Mouse (Mus musculus) thymus, adult 18-20 months (tissue): Measurements from ENCODE around the gene Zfp689.
"Not testable (repeated sequence)": the region's sequence is repeated elsewhere in the genome, so short reads cannot be mapped to it uniquely, and the experiment has no call there.

Experiments used
- DNase-seq, 2 experiments: peaks; one replicate each; pipeline ENCODE4 v3.0.0; 2022; ENCODE audit warnings: mixed read lengths in 2 of 2

Gene Zfp689

DNA sequence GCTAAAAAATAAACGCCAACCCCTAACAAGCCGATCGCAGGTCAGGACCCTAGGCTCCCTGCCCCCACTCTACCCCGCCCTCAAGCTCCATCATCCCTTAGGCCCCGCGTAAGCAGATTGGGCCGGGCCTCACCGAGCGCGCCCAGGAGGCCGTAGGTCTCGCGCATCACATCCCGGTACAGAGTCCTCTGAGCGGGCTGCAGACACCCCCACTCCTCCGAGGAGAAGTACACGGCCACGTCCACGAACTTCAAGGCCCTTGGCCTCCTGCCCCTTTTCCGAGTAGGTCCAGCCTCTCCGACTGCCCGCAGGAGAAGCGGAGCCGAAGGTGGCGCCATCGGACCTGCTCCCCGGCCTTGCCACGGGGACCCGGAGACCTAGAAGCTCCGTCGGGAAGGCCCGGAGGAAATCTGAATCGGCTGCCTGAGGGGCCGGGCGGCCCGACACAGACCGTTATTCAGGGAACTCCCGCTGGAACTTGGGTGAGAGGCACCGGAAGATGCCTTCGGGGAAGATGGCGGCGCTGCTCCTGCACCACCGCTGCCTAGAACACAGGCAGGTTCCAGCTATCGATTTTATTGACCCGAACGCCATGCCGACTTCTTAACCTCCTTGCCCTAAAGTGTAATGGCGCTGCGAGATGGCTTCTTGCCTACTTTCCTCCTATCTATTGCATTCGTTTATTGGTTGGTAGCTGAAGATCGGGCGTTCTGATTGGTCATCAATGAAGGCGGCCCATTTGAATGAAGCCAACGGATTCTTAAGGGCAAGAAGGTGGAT, at the start of gene Zfp689:
Gene Zfp689 (minus strand): TSS at position 638 of the 780 bp plus-strand sequence.
- DNase-seq = peak; percentile 78 to 93

DNA sequence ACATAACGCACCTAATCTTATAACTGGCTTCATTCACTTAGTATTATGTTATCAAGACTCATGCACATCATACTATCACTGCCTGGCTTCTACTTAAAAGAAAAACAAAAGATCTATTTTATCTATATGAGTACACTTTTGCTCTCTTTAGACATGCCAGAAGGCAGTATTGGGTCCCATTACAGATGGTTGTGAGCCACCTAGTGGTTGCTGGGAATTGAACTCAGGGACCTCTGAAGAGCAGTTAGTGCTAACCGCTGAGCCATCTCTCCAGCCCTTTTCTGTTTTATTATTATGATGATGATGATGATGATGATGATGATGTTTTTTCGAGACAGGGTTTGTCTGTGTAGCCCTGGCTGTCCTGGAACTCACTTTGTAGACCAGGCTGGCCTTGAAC, 49.4 kb upstream of the Zfp689 start:
- no peak for DNase-seq

DNA sequence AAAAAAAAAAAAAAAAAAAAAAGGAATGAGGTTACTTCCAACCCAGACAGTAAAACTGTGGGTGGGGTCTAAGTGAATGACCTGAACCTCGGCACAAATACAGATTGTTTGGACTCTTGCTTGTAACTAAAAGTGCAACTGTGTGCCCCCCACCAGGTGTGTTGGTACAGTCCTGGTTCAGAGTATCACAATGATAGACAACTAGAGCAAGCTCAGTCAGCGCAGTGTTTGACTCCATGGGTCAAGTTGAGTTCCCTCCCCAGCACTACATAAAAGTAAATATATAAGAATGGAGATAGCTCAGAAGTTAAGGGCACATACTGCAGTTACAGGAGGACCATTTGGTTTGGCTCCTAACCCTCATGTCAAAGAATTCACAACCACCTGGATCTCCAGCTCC, 48.4 kb upstream of the Zfp689 start:
- no peak for DNase-seq

DNA sequence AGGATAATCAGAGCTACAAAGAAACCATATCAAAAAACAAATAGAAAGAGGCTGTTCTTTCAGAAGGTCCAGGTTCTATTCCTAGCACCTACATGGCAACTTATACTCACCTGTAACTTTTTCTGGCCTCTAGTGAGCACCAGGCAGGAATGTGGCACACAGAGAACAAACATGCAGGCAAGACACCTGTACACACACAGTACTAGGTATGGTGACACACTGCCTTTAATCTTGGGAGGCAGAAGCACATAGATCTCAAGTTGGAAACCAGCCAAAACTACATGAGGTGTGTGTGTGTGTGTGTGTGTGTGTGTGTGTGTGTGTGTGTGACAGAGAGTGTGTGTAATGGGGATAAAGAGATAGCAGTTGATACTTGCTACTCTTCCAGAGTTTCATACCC, 45.7 kb upstream of the Zfp689 start:
- DNase-seq = no peak

DNA sequence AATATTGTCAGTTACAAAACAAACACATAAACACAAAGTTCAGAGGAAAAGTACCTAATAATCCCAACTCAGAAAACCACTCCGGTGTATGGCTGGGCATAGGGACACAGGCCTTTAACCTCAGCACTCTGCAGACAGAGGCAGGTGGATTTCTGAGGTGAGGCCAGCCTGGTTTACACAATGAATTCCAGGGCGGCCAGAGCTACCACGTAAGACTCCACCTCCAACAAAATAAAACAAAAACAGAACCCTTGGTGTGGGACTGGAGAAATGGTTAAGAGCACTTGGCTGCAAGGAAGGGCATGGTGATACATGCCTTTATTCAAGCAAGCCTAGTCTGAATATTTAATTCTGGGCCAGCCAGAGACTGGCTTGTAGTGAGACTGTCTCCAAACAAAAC, 42.9 kb upstream of the Zfp689 start:
- DNase-seq = no peak

DNA sequence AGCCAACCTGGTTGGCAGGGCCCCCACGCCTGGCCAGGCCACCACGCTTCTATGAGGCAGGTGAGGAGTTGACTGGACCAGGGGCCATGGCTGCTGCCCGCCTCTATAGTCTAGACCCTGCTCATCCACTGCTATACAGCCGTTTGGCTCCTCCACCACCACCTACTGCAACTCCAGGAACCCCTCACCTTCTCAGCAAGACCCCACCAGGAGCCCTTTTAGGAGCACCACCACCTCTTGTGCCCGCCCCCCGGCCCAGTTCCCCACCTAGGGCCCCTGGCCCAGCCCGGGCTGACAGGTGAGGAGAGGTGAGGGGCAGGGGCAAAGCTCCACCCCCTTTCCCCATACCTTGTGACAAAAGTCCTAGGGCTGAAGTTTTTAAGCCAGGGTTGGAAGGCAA, 41.0 kb upstream of the Zfp689 start:
- DNase-seq = no peak

DNA sequence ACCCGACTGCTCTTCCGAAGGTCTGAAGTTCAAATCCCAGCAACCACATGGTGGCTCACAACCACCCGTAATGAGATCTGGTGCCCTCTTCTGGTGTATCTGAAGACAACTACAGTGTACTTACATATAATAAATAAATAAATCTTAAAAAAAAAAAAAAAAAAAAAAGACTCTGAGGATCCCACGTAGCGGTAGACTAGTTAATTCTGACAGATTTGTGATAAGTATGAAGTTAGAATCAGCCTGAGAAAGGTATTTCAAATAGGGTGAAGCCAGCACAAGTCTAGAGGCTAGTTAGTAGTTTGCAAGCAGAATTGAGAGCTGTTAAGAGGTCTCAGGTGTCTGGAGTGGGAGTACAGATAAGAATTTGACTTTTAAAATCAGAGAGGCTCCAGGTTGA, 39.4 kb upstream of the Zfp689 start:
- DNase-seq = not testable (repeated sequence)

DNA sequence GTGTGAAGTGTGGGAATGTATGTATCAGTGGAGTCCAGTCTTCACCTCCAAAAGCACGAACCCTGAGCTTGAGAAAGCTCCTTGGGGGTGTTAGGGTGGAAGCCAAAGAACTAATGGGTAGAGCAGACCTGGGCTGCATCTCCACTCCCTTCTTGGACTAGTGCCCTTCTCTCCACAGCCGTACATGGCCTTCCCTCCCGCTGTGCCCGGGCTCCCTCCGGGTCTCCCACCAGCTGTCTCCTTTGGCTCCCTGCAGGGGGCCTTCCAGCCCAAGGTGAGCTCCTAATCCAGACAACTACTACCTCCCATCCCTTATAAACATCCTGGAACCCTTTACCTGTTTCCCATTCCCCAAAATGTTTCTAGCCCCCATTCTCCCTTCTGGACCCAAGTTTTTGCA, 36.5 kb upstream of the Zfp689 start:
- DNase-seq = no peak

DNA sequence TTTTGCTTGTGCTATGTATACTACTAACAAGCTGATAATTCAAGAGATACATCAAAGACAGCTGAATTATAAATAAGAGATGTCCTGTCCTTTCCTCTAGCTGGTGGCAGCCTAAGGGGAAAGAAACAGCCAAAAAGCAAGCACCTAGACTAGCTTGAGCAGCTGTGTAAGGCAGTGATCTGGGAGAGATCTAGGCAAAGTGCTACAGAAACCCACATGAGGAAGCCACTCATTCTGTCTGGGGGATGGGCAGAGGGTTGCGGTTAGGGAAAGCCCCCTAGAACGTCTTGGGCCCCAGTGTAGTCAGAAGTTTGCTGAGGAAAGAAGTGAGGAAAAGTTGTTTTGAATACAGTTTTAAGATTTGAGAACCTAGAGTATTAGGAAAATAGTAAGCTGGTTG, 31.4 kb upstream of the Zfp689 start:
- peak; percentile 53 to 74 for DNase-seq

DNA sequence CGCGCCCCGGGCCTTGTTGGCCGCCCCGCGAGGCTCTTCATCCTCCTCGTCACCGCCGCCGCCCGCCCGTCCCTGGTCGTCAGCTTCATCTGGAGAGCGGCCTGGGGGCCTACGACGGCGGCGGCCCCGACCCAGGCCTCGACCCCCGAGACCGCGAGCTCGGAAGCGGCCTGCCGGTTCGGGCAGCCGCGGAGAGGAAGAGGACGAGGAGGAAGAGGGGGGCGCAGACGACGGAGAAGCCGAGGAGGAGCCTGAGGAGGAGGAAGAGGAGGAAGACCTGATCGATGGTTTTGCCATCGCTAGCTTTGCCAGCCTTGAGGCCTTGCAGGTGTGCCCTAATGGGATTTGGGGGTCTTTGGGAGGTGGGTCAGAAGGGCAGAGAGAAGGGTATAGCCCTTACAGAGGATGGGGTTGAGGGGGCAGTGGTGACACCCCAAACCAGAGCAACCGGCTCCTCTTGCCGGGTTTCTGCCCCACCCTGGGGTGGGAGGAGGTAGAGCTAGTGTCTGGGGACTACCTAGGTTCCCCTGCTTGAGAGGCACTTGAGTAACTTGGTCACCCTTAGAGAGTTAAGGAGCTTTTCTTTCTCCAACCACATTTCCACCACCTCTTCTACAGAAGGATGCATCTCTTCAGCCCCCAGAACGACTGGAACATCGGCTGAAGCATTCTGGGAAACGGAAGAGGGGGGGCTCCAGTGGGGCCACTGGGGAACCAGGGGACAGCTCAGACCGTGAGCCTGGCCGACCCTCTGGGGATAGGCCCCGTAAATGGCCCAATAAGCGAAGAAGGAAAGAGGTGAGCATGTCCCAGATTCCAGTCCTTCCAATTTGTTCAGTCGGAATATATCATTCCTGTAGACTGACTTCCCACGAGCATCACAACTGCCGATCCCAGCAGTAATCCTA, 30.6 kb upstream of the Zfp689 start:
- peak; percentile 42 to 51 for DNase-seq

DNA sequence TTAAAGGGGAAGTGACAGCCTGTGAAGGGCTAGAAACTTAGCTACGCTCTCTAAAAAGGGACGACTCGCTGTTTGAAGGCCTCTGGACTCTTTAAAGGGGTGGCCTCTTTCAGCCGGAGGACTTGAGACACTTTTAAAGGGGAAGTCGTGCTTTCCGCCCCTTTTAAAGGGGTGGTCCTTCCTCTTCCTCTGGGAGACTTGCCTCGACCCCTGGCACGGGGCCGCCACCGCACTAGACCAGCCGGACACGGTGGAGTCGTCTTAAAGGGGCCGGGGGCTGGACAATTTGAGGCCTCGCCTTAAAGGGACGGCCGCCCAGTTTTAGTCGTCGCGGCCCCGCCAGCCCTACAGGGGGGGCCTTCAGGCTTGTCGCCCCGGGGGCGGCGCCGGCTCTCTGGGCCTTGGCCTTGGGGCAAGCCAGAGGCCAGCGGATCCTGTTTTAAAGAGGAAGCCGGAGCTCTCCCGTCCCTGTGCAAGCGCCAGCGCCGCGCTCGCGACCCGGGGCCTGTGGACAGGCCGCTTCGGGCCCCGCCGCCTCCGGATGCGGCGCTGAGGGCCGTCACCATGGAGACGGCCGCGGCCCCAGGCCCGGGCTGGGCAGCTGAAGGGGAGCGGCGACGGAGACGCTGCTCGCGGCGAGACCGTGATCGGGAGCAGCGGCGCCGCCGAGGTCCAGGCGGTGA, 29.8 kb upstream of the Zfp689 start, which contains the start of gene Fbrs:
Gene Fbrs (plus strand): TSS at position 565 of the 683 bp plus-strand sequence.
- DNase-seq = peak; percentile 77 to 87

DNA sequence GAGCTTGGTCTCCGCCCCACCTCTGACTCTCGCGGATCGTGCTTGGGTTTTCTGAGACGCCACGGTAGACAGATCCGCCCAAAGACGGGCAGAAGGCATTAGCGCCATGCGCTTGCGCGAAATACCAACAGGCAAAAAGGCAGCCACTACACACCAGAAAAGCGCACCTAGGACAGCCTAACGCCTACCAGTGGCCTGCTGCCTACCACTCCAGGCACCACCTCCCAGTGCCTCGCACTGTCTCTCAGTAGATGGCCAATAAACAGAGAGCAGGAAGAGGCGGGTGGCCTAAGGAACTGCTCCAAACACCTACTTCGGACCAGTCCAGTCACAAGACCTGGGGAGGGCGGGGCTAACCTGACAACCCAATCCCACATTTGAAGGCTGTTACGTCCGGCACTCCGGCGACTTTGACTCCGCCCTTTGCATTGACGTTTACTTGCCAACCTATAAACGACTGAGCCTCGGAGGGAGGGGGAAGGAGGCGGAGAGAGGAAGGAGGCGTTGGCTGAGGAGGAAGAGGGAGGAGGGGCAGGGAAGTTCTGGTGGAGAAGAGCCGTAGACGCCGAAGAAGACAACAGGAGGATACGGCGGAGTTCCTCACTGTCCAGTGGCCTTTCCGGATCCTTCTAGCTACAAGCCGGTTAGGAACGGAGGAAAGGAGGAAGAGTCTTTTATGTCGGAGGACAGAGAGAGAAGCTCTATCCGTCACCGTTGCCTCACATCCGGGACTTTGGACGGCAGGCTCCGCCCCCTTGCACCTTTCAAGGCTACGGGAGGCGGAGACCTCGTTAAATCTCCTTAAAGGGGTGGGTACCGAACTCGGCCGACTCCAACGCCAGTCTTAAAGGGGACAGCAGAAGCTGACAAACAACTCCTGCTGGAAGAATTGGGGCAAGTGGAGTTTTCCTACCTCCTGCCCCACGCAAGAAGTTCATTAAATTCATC, 29.0 kb upstream of the Zfp689 start:
- DNase-seq = peak; percentile 99 to 100

DNA sequence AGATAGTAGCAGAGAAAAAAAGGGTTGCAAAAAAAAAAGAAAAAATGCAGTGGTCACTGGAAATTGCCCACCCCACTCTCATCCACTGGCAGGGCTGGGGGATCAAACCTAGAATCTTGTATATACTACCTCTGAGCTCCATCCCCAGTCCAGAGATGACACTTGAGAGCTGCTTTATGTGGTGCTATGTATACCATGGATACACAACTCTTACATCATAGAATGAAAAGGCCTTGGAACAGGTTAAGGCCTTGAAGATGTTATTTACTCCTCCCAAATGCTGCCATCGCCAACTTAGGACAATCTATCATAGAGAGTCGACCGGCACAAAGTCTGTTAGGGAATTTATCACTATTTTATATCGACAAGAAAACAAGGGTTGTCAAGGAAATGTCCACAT, 27.9 kb upstream of the Zfp689 start:
- DNase-seq = no peak

DNA sequence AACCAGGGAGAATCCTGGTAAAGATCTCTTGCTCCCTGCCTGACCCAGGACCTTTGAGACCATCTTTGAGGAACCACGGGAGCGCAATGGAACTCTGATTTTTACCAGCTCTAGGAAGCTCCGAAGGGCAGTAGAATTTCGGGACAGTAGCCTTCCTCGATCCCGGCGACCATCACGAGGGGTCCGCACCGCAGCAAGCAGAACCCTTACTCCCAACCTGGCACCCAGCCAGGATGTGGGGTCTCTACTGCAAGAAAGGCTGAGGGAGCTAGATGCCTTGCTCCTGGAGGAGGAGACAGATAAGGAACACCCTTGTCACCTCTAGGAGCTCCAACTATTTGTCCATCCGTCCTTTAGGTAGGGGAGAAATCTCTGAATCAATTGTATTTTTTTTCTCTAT, 27.4 kb upstream of the Zfp689 start:
- no peak for DNase-seq

DNA sequence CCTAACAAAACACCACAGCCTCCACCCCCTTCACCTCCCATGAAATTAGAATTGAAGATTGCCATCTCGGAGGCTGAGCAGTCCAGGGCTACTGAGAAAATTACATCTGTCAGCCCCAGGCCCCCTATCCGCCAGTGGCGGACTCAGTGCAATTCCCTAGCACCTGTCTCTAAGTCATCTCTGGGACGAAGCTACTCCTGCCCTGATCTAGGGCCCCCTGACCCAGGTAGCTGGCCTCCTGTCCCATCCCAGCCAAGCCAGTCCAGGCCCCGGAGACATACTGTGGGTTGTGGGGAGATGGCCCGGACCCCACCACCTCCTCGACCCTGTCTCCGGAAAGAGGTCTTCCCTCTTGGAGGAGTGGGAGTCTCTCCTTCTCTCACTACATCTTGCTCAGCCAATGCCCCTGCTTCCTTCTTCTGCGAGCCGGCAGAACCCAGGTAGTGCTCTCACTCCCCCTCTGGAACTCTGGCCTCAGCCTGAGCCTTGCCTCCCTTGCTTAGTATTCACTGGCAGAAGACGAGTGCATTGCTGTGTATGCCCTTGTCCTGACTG, 26.3 kb upstream of the Zfp689 start:
- DNase-seq = no peak

DNA sequence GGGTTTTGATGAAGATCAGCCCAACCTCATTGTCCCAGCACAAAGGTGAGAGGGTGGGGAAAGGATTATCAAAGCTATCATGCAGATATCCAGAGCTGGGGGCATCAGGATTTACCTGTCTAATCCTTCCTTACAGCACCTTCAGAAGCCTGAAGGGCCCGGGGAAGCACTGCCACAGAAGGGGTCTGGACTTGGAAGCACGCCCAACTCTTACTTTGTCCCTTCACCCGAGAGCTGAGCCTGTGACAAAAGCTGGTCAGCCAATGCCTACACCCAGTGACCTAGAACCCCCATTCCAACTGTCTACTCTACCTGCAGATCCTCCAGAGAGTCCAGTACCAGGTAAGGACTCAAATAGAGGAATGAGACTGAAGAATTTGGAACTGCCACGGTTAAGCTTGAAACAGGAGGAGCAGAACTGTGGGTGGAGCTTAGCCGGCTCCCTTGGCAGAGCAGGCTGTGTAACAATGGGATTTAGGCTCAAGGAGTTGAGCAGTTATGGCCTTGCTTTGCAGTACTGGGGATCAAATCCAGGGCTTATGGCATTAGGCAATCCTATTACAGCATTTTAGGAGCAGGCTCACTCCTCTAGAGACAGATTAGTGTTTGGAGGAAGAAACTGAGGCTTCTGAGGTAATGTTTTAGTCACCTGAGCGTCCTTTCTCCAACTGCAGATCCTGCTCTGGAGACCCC, 25.6 kb upstream of the Zfp689 start:
- no peak for DNase-seq

DNA sequence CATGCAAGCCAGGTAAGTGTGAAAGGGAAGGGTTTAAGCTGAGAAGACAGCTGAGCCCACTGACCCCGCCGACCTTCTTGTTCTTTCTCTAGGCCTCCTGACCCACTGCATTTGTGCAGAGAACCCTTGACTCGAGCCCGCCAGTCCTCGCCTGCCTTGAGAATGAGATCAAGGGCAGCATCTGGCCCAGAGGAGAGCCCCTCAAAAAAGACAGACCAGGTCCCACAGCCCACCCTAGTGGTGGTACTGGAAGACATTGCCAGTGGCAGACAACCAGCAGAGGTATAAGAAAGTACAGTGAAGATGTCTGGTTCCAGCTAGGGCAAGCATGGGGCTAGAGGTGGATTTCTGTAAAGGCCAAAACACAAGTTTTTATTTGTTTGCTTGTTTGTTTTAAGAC, 24.7 kb upstream of the Zfp689 start:
- DNase-seq = no peak

DNA sequence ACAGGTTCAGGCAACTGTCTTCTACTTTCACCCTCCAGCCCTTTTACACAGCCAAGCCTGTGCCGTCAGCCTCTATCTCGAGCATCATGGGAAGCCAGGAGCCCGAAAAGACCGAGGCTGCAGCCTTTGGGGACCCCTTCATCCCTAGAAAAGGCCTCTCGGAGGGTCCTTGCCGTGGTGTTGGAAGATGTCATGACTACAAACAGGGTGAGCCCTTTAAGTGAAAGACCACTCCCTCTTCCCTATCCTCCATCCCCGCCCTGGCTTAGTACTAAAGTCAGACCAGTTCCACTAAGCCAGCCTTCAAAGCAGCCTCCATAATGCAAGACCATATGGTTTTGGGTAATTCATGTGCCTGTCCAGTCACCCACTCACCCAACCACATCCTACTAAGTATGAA, 23.1 kb upstream of the Zfp689 start:
- DNase-seq = no peak

DNA sequence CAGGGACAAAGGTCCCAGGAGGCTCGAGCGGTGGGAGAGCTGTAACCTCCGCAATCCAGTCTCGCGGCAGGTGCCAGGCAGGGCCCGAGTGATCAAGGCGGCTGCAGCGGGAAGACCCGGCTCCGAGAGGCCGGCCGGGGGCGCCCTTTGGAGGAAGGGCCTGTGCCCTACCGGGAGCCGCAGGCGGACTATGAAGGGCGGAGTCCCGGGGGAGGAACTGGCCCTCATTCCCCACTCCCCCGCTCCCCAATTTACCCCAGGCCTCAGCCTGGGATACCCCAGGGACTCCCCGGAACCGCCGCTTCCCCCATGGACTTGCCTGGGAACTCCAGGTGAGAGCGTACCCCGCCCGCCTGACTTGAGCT, 22.7 kb upstream of the Zfp689 start:
- DNase-seq = peak; percentile 48 to 56

DNA sequence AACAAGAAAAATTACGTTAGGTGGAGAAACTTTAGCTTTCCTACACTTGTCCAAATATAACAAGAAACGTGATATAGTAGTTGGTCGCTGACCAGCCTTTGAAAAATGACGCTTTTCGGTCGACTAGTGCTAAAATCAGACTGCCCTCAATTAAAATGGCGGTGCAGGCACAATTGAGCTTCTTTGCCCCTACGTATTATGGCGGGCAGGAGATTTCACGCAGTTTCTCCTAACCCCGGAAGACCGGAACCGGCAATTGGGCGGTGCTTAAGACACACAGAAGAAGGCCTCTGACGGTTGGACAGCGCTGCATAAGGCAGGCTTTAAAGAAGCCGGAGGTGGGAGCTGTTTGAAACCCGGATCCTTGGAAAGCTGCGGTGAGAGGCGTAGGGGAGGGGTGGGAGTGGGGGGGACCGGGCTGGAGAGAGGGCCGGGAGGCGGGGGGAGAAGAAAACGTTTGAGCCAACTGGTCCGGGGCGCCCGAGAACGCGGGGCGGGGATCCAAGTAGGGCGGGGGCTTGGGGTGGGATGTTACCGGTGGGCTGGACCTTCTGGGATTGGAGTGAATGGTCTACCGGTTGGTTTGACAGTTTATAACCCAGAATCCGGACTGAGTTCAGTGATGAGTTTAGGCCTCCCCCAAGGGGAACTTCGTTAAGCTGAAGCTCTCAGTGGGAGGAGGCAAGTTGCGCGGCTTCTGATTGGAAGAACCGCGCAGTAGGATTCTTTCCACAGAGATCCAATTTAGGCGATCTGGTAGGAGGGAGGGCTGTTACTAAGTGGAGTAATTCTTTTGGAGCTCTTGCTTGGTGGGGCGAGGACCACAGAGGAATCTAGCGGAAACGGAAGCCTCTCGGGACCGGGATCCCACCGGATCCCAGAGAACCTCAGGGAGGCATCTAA, 22.0 kb upstream of the Zfp689 start:
- DNase-seq = peak; percentile 87 to 92
